Mouse (Mus musculus): Measurements from ENCODE around the gene Mcur1. TPM values are rescaled to one million over a fixed set of nuclear protein-coding genes. Genes with fewer than 3 reads are reported as not detected.

Gene Mcur1
- polyA plus RNA-seq, 1 experiment from 2014 or later: 13.4 TPM

DNA sequence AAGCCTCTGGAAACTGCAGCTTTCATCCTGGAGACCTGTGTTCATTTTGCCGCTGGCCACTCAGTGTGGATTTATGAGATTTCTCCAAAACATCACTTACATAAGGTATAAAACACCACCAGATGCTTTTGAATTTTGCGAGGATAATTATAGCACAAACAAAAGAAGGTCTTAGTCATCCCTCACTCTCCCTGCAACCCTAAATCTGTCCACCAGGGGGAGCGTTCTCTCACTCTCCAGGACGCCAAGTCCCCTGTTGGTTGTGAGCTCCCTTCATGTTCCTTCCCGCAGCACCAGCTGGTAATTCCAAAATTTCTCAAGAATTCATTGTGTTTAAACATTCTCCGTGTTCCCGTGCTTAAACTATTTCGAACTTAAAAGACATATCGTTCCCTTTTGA is 5.4 kb upstream of the Mcur1 start:
- ATAC-seq (no peak), DNase-seq (ENCODE audit: low read depth, low spot score) (peak; percentile 19)
- H3K27me3 ChIP-seq: no peaks in the 10 kb centered on the region
- in situ Hi-C loops (cut with MboI; ENCODE audit: low pct_unique_long_range_greater_than_20kb): no loop called here
- ChIA-PET CTCF (interaction anchor here (0.9 to 1.4 kb wide), 9 partner anchors 12 to 175 kb away, joined by 3 to 8 read pairs (median 4); no protein-coding TSS in a partner anchor), POLR2A (no interaction called here)
- TF ChIP-seq CTCF (IDR thresholded peaks at IDR 0.05): peak; percentile 80

DNA sequence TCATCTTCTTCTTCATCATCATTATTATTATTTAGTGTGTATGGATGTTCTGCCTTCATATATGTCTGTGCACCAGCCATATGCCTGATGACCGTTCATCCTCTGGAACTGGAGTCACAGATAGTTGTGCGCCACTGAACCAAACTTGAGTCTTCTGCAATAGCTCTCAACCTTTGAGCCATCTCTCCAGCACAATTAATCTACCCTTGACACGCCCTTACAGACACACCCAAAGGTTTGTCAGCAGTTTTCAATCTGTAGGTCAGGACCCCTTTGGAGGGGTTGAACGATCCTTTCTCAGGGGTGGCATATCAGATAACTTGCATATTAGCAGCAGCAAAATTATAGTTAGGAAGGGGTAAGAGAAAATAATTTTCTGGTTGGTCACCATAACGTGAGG is 4.7 kb upstream of the Mcur1 start:
- ChIA-PET POLR2A (no interaction called here), CTCF (interaction anchor here (1.0 to 1.4 kb wide), 7 partner anchors 13 to 175 kb away, joined by 4 to 8 read pairs (median 5); no protein-coding TSS in a partner anchor)
- no peak for TF ChIP-seq CTCF (IDR thresholded peaks at IDR 0.05)
- no peak for DNase-seq (ENCODE audit: low read depth, low spot score)
- in situ Hi-C loops (cut with MboI; ENCODE audit: low pct_unique_long_range_greater_than_20kb): no loop called here
- H3K27me3 ChIP-seq: no peaks in the 10 kb centered on the region
- ATAC-seq: no peak

DNA sequence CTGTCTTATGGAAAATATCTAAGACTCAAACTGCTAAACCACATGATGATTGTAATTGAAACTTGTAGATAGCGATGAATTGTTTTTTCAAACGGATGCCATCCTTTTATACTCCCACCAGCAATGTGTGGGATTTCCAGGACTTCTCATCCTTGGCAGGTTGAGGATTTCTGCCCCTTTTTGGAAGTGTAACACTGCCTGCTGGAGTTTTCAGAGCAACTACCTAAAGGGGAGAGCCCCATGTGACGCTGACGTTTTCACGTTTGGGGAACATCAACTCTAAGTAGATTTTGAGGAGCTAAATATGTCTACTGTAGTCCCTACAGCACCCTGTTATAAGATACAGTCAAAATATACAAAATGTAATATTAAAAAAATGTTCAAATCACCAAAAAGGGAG is 2.7 kb upstream of the Mcur1 start:
- ATAC-seq (no peak), DNase-seq (ENCODE audit: low read depth, low spot score) (no peak)
- in situ Hi-C loops (cut with MboI; ENCODE audit: low pct_unique_long_range_greater_than_20kb): no loop called here
- ChIA-PET CTCF (no interaction called here), POLR2A (no interaction called here)
- no peak for TF ChIP-seq CTCF (IDR thresholded peaks at IDR 0.05)
- H3K27me3 ChIP-seq: no peaks in the 10 kb centered on the region

- no peaks in the 10 kb centered on the region for H3K27me3 ChIP-seq
- no peak for TF ChIP-seq CTCF (IDR thresholded peaks at IDR 0.05)
- DNase-seq (ENCODE audit: low read depth, low spot score) (peak; percentile 33), ATAC-seq (no peak)
- CTCF ChIA-PET: interaction anchor here (1.0 to 4.0 kb wide), 2 partner anchors 13 to 165 kb away, joined by 3 to 19 read pairs; no protein-coding TSS in a partner anchor
- POLR2A ChIA-PET: interaction anchor here (1.3 kb wide), 1 partner anchor 26 kb away, joined by 3 read pairs; no protein-coding TSS in a partner anchor
- in situ Hi-C loops (cut with MboI; ENCODE audit: low pct_unique_long_range_greater_than_20kb): no loop called here
These were observed 744 bp upstream of the Mcur1 start for GRCm38 (mm10) chr13:43560458-43561411.

DNA sequence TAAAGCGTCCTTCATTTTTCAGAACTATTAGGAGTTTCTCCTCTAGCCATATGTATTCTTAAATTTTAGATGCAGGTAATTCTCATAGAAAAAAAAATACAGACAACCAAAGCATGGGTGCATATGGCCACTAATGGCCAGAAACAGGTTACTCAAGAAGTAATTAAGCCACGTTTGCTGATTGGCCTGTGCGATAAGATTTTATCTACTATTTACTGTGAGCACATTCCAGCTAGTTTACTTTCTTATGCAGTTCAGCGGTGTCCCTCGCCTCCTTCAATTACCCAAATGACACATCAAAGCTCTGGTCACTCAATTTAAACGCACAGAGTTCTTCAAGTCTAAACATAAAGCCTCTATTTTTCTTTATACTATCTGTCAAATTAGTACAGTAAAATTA is 1.0 kb downstream of the Mcur1 start:
- ChIA-PET POLR2A (interaction anchor here (0.8 to 1.6 kb wide), 2 partner anchors 12 to 74 kb away, joined by 4 read pairs; no protein-coding TSS in a partner anchor), CTCF (interaction anchor here (4.0 kb wide), 1 partner anchor 12 kb away, joined by 19 read pairs; no protein-coding TSS in a partner anchor)
- H3K27me3 ChIP-seq: no peaks in the 10 kb centered on the region
- DNase-seq (ENCODE audit: low read depth, low spot score): no peak
- in situ Hi-C loops (cut with MboI; ENCODE audit: low pct_unique_long_range_greater_than_20kb): loop anchor here (10.0 kb wide), 1 partner anchor 384 kb away; the partner anchor contains the start of gene Tbc1d7
- TF ChIP-seq CTCF (IDR thresholded peaks at IDR 0.05): no peak
- no peak for ATAC-seq

- no peak for ATAC-seq
- TF ChIP-seq CTCF (IDR thresholded peaks at IDR 0.05): no peak
- no peak for DNase-seq (ENCODE audit: low read depth, low spot score)
These were observed 1.6 kb downstream of the Mcur1 start for GRCm38 (mm10) chr13:43558357-43558756.

GRCm38 (mm10) chr13:43556913-43557542 is 3.0 kb downstream of the Mcur1 start:
- in situ Hi-C loops (cut with MboI; ENCODE audit: low pct_unique_long_range_greater_than_20kb): loop anchor here (10.0 kb wide), 1 partner anchor 382 kb away; the partner anchor contains the start of gene Tbc1d7
- no peak for ATAC-seq
- TF ChIP-seq CTCF (IDR thresholded peaks at IDR 0.05): no peak
- POLR2A ChIA-PET: no interaction called here
- DNase-seq (ENCODE audit: low read depth, low spot score): no peak
- H3K27me3 ChIP-seq: no peaks in the 10 kb centered on the region
- CTCF ChIA-PET: interaction anchor here (4.0 kb wide), 1 partner anchor 10 kb away, joined by 19 read pairs; no protein-coding TSS in a partner anchor

More at GRCm38 (mm10) chr13:43558357-43558756, 1.6 kb downstream of the Mcur1 start:
- in situ Hi-C loops (cut with MboI; ENCODE audit: low pct_unique_long_range_greater_than_20kb): loop anchor here (10.0 kb wide), 1 partner anchor 384 kb away; the partner anchor contains the start of gene Tbc1d7
- ChIA-PET CTCF (interaction anchor here (4.0 kb wide), 1 partner anchor 11 kb away, joined by 19 read pairs; no protein-coding TSS in a partner anchor), POLR2A (interaction anchor here (0.8 to 1.6 kb wide), 2 partner anchors 11 to 74 kb away, joined by 4 read pairs; no protein-coding TSS in a partner anchor)
- H3K27me3 ChIP-seq: no peaks in the 10 kb centered on the region

DNA sequence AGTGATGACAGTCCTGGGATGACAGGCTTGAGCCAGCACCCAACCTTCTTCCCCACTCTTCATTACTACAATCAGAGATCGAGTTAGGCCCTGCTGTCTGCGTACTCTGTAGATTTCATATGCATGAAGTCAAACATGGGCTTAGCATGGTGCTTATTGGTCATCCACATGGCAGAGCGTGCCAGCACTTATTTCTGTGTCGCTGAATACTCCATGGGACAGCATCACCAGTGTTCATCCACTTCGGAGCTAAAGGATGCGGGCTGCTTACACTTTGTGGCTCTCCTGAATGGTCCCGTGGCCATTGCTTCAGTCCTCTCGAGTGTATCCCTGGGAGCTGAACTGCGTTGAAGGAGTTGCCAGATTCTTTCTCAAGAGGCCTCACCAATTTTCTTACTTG is 4.7 kb downstream of the Mcur1 start:
- in situ Hi-C loops (cut with MboI; ENCODE audit: low pct_unique_long_range_greater_than_20kb): loop anchor here (10.0 kb wide), 1 partner anchor 381 kb away; the partner anchor contains the start of gene Tbc1d7

GRCm38 (mm10) chr13:43554827-43555226 is 5.2 kb downstream of the Mcur1 start:
- H3K27me3 ChIP-seq: no peaks in the 10 kb centered on the region
- ChIA-PET POLR2A (no interaction called here), CTCF (no interaction called here)
- TF ChIP-seq CTCF (IDR thresholded peaks at IDR 0.05): no peak
- no peak for DNase-seq (ENCODE audit: low read depth, low spot score)
- in situ Hi-C loops (cut with MboI; ENCODE audit: low pct_unique_long_range_greater_than_20kb): loop anchor here (10.0 kb wide), 1 partner anchor 380 kb away; the partner anchor contains the start of gene Tbc1d7
- no peak for ATAC-seq

More for the DNA sequence above, 4.7 kb downstream of the Mcur1 start:
- no peaks in the 10 kb centered on the region for H3K27me3 ChIP-seq
- DNase-seq (ENCODE audit: low read depth, low spot score) (no peak), ATAC-seq (no peak)
- ChIA-PET POLR2A (no interaction called here), CTCF (interaction anchor here (0.8 kb wide), 1 partner anchor 9 kb away, joined by 4 read pairs; no protein-coding TSS in a partner anchor)
- no peak for TF ChIP-seq CTCF (IDR thresholded peaks at IDR 0.05)

GRCm38 (mm10) chr13:43550676-43551075 is 9.3 kb downstream of the Mcur1 start:
- DNase-seq (ENCODE audit: low read depth, low spot score): no peak
- in situ Hi-C loops (cut with MboI; ENCODE audit: low pct_unique_long_range_greater_than_20kb): loop anchor here (10.0 kb wide), 1 partner anchor 376 kb away; the partner anchor contains the start of gene Tbc1d7
- CTCF ChIA-PET: no interaction called here
- POLR2A ChIA-PET: no interaction called here
- ATAC-seq: no peak
- H3K27me3 ChIP-seq: no peaks in the 10 kb centered on the region
- no peak for TF ChIP-seq CTCF (IDR thresholded peaks at IDR 0.05)
